Mouse (Mus musculus) granulocyte monocyte progenitor cell, adult 5-6 weeks (primary cell): ENCODE results near the gene Poldip3. TPM values are rescaled to one million over a fixed set of nuclear protein-coding genes. Genes with fewer than 3 reads are reported as not detected.

ENCODE experiments used
- ATAC-seq: replicated peaks from 2 replicates; pipeline ENCODE4 v1.8.0; 2016; ENCODE audit warnings: mild to moderate bottlenecking, moderate TSS enrichment, inconsistent platforms; ENCODE audit not compliant: poor library complexity, severe bottlenecking
- total RNA-seq, 2 experiments: library from RNA; stranded (forward) in 1 of 2; stranded (reverse) in 1 of 2; fragments of 200-712, 200-1000 nt in 1 of 2; fragments of >200 nt in 1 of 2; fragmentation: Nextera tagmentation in 1 of 2; gene quantifications; 2 replicates each; pipeline ENCODE4 v1.2.3; 2014 to 2017

Poldip3 gene
- total RNA-seq, 2 experiments from 2014 or later: 72.5 to 78.7 TPM

DNA sequence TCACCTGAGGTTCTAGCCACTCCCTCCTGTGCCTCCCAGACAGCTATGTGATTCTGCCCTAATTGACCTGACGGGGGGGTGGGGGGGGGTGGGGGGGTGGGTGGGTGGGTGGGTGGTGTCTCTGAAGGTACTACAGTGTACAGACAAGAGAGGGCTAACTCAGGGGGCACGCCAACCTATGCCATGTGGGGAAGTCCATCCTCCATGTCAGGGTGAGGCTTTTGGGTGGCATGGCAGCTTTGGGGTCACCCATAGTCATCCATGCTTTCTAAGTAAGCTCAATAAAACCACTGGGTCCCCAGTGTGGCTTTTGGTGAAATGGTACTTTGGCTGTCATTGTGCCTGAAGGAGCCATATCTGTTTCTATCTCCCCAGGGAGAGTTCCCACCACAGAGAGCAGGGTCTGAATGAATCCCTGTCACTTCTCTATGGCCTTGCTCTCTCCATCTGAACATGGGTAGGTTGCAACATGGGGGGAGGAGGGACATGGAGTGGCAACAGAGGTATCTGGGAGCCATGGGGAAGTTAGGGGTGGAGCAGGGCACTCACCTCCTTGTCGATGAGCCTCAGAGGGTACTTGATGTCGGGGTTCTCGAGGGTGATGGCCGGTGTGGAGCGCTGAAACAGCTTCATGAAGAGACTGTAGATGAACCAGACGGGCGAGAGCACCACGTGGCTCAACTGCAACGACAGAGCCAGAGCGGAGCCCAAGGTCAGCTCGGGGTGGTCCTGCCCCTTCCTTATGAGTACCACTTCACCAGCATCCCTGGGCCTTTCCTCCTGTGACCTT lies 16.5 kb upstream of the Poldip3 start:
- ATAC-seq: no peak

- ATAC-seq: no peak
Measured at GRCm38 (mm10) chr15:83164971-83165471, 15.8 kb upstream of the Poldip3 start.

DNA sequence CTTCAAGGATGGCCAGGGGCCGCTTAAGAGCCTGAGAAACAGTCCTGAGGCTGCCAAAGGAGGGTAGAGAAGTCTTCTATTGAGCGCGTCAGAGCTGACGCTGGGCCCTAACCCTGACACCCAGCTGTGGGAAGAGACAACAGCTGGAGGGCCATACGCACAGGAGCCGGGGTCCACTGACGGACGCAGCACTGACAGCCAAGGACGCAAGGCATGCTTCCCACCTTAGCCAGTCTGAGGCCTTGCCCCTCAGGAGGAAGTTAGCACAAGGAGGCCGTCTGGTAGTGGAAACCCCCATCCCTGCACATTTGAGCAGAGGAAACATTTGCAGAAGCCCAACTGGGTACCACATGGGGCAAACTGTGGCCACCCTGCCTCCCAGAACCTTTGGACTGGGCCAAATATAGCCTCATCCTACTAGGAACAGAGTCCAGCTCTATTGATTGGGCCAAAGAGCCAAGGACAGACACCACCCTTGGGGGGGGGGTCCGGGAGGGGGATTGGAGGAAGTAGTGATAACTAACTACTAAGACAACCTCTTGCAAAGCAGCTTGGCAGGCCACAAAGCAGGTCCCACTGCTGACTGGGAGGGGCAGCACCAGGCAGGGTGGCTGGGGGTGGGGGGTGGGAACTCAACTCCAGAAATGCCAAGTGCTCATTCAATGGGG lies 13.8 kb upstream of the Poldip3 start:
- no peak for ATAC-seq

DNA sequence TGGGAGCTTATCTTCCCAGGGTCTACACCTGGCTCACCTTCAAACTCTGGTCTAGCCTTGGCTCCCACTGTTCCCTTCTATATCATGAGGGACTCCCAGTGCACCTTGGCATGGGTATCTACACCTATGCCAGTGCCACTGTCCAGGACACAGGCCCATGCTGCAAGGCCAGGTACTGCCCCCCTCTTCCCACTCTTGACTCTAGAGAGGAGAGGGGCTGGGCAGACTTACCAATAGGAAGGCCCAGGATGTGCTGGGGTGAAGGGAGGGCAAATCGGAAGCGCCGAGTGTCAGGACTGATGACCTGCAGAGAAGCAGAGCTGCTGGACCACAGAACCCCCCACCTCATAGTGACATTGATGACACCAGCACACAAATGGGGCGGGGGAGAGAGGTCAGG lies 12.8 kb upstream of the Poldip3 start:
- no peak for ATAC-seq

- no peak for ATAC-seq
Measured at GRCm38 (mm10) chr15:83161062-83161748, 12.0 kb upstream of the Poldip3 start.

- no peak for ATAC-seq
Measured at GRCm38 (mm10) chr15:83160561-83160960, 11.4 kb upstream of the Poldip3 start.

- ATAC-seq: no peak
Measured at GRCm38 (mm10) chr15:83159823-83160222, 10.6 kb upstream of the Poldip3 start.

DNA sequence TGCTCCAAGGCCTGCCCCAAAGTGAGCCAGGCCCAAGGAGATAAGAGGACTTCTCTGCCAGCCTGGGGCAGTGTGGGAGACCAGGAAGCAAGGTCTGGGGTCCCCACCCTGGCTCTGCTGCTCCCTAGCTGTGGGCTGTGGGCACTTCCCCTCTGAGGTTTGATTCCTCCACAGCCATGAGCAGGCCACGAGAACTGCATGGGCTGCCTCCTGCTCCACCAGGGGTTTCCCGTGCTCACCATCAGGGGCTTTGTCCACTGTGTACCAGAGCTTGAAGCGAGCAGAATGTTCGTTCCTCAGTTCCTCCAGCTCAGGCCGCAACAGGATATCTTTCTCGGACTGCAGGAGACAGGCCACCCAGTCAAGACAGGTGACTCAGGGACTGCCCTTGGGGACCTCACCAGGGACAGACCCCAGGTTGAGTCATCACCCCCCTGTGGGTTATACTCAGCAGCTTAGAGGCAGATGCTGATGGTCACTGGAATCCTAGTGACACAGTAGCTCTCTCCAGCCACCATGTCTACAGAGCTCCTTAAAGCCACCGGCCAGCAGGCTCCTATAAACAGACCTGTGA lies 9.5 kb upstream of the Poldip3 start:
- ATAC-seq: 0 out of 2 replicates have a peak, but pooled peaks have one; percentile 1

DNA sequence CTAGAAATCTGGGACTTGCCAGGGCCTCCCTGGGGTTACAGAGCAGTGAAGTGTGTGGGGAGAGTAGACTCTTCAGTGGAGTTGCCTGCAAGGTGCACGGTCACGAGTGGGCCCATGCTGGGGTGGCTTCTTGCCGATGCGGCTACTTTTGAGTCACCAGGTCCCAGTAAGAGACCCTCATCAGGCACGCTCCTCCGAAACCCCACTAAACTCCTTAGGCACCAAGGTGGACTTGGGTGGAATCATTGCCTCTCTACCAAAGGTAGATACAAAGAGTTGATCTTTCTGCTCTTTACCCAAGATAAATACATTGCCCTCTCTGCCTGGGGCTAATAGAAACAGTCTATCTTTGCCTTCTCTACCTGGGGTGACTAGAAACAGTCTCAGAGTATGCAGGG lies 8.5 kb upstream of the Poldip3 start:
- no peak for ATAC-seq

DNA sequence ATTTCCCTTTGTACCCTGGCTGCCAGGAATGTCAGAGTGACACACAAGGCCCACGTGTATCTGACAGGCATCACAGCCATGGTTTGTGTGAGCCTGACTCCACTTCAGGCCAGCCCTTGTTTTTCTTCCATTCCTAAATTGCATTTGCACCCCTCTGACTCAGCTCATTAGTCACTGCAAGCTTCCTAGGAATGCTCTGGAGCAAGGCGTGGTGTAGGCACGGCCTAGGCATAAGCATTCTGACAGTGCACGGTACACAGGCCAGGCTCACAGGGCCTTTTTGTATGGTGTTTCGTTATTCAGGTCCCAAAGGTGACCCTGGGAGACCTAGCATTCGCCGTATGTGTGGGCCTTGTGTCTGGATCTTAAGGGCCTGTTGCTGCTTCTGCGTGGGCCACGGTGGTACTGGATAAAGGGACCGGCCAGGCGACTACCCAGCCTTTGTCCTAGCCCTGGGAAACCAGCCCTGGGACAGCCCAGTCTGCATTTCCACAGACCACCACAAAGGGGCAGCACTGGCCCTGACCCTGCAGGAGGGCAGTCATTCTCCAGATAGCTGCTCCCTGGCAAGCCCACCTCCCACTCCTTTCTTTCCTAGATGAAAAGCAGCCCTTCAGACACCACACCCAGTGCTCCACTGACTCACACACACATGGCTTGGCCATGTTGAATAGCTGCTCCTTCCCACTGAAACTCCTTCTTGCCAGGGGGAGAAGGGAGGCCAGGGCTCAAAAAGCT lies 7.9 kb upstream of the Poldip3 start:
- peak; percentile 57 for ATAC-seq

DNA sequence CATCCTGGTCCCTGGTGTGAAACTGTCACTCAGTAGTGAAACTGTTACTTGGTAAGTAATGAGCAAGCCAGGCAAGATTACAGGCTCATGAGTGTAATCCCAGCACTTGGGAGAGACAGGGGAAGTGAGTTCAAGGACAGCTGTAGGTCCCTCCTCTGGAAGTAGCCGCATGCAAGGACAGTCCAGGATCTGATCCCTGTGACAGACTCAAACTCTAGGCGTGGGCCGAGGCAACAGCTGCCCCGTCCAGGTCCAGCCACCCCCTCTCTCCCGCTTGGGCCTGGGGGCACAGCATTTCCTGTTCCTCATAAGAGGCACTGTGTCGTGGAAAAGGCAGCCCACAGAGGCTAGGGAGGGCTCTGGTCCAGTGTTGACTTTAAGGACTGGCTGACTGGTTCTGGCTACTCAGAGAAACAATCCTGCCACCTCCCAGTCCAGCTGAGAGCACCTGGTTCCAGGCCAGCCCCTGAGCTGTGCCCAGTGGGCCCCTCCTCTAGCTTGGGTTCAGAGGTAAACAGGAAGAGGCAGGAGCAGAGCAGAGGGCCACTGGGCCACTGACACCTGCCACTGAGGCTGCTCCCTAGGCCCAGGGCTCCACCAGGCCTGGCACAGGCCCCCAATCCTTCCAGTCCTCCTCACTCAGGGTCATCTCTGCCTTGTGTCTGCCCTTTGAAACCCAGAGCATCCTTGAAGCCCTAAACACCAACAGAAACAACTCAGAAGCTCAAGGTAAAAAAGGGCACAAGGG lies 6.7 kb upstream of the Poldip3 start:
- ATAC-seq: 0 out of 2 replicates have a peak, but pooled peaks have one; percentile 16

- no peak for ATAC-seq
Measured at GRCm38 (mm10) chr15:83154309-83154708, 5.1 kb upstream of the Poldip3 start.

GRCm38 (mm10) chr15:83150694-83151093 lies 1.5 kb upstream of the Poldip3 start:
- no peak for ATAC-seq

GRCm38 (mm10) chr15:83150073-83150442 lies 874 bp upstream of the Poldip3 start:
- no peak for ATAC-seq

DNA sequence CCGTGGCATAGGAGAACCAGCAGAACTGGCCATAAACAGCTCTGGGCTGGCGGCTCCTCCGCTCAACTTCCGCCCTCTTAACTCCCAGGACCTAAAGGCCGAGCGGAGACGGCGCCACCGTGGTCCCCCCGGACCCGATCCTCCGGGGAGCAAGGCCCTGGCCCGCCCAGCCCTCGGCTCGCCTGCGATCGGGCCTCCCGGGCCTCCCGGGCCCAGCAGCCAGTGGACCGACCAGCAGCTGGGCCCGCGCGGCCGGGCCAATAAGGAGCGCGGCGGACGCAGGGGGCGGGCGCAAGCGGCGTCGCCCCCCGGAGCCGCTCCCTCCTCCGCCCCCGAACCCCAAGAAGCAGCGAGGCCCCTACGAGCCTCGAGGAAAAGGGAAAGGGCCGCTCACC lies 386 bp downstream of the Poldip3 start:
- peak; percentile 25; the same call in 1 of the 2 replicates for ATAC-seq

- no peak for ATAC-seq
Measured at GRCm38 (mm10) chr15:83148395-83148794, 789 bp downstream of the Poldip3 start.

DNA sequence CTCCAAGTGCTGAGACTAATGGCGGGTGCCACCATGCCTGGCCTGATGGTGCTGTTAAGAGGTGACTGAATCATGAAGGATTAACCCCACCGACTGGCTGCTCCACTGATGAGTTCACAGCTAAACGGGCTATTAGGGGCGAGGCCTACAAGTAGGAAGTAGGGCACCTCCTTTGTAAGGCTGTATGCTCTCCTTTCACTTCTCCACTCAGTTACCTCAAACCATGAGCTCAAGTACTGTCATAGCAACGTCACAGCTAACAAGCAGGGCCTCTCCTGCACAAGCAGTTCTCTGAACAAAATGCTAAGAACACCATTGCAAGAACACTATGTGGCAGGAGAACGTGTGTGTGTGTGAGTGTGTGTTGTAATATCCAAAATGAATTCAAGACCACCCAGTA lies 3.6 kb downstream of the Poldip3 start:
- ATAC-seq: peak; percentile 28

DNA sequence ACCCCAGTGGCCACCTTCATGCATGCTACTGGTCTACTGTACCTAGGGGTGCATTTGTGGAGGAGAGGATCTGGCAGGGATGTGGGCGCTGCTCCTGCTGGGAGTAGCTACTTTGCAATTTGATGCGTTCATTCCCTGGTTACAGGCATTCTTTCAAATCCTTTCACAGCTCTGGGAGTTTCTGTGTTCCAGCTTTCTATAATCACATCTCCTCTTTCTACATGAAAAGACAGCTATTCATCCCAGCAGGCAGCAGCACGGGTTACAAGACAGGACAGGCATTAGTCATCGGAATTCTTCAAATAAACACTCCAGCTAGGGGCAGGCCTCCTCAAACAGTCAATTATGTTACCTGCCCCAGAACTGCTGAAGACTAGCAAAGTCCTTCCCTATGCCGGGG lies 6.3 kb downstream of the Poldip3 start:
- no peak for ATAC-seq

GRCm38 (mm10) chr15:83135654-83136053 lies 13.5 kb downstream of the Poldip3 start:
- no peak for ATAC-seq
